Mouse (Mus musculus) limb, embryonic 11.5 days (tissue): ENCODE data around the gene Dis3l. TPM values are rescaled to one million over a fixed set of nuclear protein-coding genes. Genes with fewer than 3 reads are reported as not detected.

Experiments used
- ATAC-seq: fragments of 200-750 bp; cut with Nextera tagmentation; 2 replicates; pipeline ENCODE4 v1.8.0; 2017; ENCODE audit warnings: low read depth; ENCODE audit not compliant: insufficient number of reproducible peaks, low FRiP score, low TSS enrichment
- DNase-seq: peaks from one replicate; pipeline ENCODE4 v3.0.0-alpha.2; 2015; ENCODE audit warnings: low spot score
- H3K27ac ChIP-seq: fragments of 300-500 bp; sonication (generic); replicated peaks from 2 replicates; pipeline ENCODE4 v1.5.1; 2014; ENCODE audit warnings: low read depth, mild to moderate bottlenecking, low read length
- H3K27me3 ChIP-seq: fragments of 300-500 bp; sonication (generic); 2 replicates; pipeline ENCODE4 v1.6.1; 2014; ENCODE audit warnings: mild to moderate bottlenecking, low read length, mixed read lengths; ENCODE audit not compliant: control insufficient read depth, insufficient read depth
- H3K36me3 ChIP-seq: fragments of 300-500 bp; sonication (generic); 2 replicates; pipeline ENCODE4 v1.6.1; 2014; ENCODE audit warnings: mild to moderate bottlenecking, low read length, moderate library complexity, mixed read lengths; ENCODE audit not compliant: control insufficient read depth, insufficient read depth
- H3K4me1 ChIP-seq: fragments of 300-500 bp; sonication (generic); 2 replicates; pipeline ENCODE4 v1.6.1; 2014; ENCODE audit warnings: low read length, mixed read lengths; ENCODE audit not compliant: control insufficient read depth, insufficient read depth
- H3K4me2 ChIP-seq: fragments of 300-500 bp; sonication (generic); 2 replicates; pipeline ENCODE4 v1.6.1; 2014; ENCODE audit warnings: low read depth, mild to moderate bottlenecking, moderate library complexity; ENCODE audit not compliant: severe bottlenecking
- H3K4me3 ChIP-seq: fragments of 300-500 bp; sonication (generic); 2 replicates; pipeline ENCODE4 v1.5.1; 2014; ENCODE audit warnings: low read depth, low read length
- H3K9ac ChIP-seq: fragments of 300-500 bp; sonication (generic); 2 replicates; pipeline ENCODE4 v1.6.1; 2014; ENCODE audit warnings: mild to moderate bottlenecking, low read length
- H3K9me3 ChIP-seq: fragments of 300-500 bp; sonication (generic); 2 replicates; pipeline ENCODE4 v1.6.1; 2016; ENCODE audit warnings: low read length; ENCODE audit not compliant: control insufficient read depth
- WGBS: fragments of 180-500 bp; shearing (Covaris S2); extraction: QIAGEN DNeasy Blood & Tissue Kit; methylation state at CpG from one replicate; pipeline ENCODE4 v1.1.7; 2014; 5-methylcytosine and 5-hydroxymethylcytosine counted together
- polyA plus RNA-seq: library from polyadenylated mRNA; unstranded; fragments of >200 nt; fragmentation: Nextera tagmentation; extraction: Ambion mirVana; gene quantifications from 2 replicates; pipeline ENCODE4 v1.2.1, GENCODE M21; 2014

The Dis3l gene
- polyA plus RNA-seq, 1 experiment from 2014 or later = 23.2 TPM

- WGBS = 66% methylated on average over 7 of the region's 7 CpGs
- H3K27ac ChIP-seq = no peak overlapping the region
- H3K36me3 ChIP-seq = no peaks in the 10 kb centered on the region
- no peak overlapping the region for H3K4me3 ChIP-seq
- 0 out of 2 replicates have a peak, but pooled peaks cover 2% of the 10 kb centered on the region for H3K27me3 ChIP-seq
- no peak overlapping the region for H3K9ac ChIP-seq
- no peak overlapping the region for H3K4me2 ChIP-seq
- no peaks in the 10 kb centered on the region for H3K4me1 ChIP-seq
- DNase-seq = no peak
- ATAC-seq = no peak
- no peaks in the 10 kb centered on the region for H3K9me3 ChIP-seq
These were observed 28.8 kb upstream of the Dis3l start for GRCm38 (mm10) chr9:64369871-64370270.

GRCm38 (mm10) chr9:64361231-64361950 lies 20.3 kb upstream of the Dis3l start:
- Histone ChIP-seq H3K4me2 (no peak overlapping the region), H3K4me3 (no peak overlapping the region), H3K36me3 (no peaks in the 10 kb centered on the region), H3K27me3 (no peaks in the 10 kb centered on the region), H3K4me1 (no peaks in the 10 kb centered on the region), H3K9ac (no peak overlapping the region), H3K9me3 (no peaks in the 10 kb centered on the region), H3K27ac (no peak overlapping the region)
- no peak for DNase-seq
- no peak for ATAC-seq
- 91% methylated on average over 9 of the region's 9 CpGs for WGBS

GRCm38 (mm10) chr9:64355627-64356026 lies 14.5 kb upstream of the Dis3l start:
- 93% methylated on average over 7 of the region's 7 CpGs for WGBS
- Histone ChIP-seq H3K4me2 (no peak overlapping the region), H3K9me3 (no peaks in the 10 kb centered on the region), H3K27me3 (no peaks in the 10 kb centered on the region), H3K9ac (no peak overlapping the region), H3K36me3 (no peaks in the 10 kb centered on the region), H3K4me1 (no peaks in the 10 kb centered on the region), H3K4me3 (no peak overlapping the region), H3K27ac (no peak overlapping the region)
- ATAC-seq (no peak), DNase-seq (no peak)

GRCm38 (mm10) chr9:64351191-64351590 lies 10.1 kb upstream of the Dis3l start:
- Histone ChIP-seq H3K27me3 (no peaks in the 10 kb centered on the region), H3K4me1 (no peaks in the 10 kb centered on the region), H3K9ac (no peak overlapping the region), H3K27ac (no peak overlapping the region), H3K4me2 (no peak overlapping the region), H3K36me3 (no peaks in the 10 kb centered on the region), H3K4me3 (no peak overlapping the region), H3K9me3 (no peaks in the 10 kb centered on the region)
- 42% methylated on average over 3 of the region's 3 CpGs for WGBS
- ATAC-seq (no peak), DNase-seq (peak; percentile 42)

GRCm38 (mm10) chr9:64349490-64349889 lies 8.4 kb upstream of the Dis3l start:
- Histone ChIP-seq H3K4me1 (no peaks in the 10 kb centered on the region), H3K4me3 (no peak overlapping the region), H3K36me3 (no peaks in the 10 kb centered on the region), H3K9ac (no peak overlapping the region), H3K9me3 (no peaks in the 10 kb centered on the region), H3K4me2 (no peak overlapping the region), H3K27ac (no peak overlapping the region), H3K27me3 (no peaks in the 10 kb centered on the region)
- peak; percentile 37 for DNase-seq
- ATAC-seq = no peak
- 29% methylated on average over 5 of the region's 5 CpGs for WGBS

GRCm38 (mm10) chr9:64347377-64347776 lies 6.3 kb upstream of the Dis3l start:
- no peaks in the 10 kb centered on the region for H3K4me1 ChIP-seq
- no peak overlapping the region for H3K9ac ChIP-seq
- H3K4me3 ChIP-seq = no peak overlapping the region
- no peak overlapping the region for H3K4me2 ChIP-seq
- H3K36me3 ChIP-seq = no peaks in the 10 kb centered on the region
- H3K9me3 ChIP-seq = no peaks in the 10 kb centered on the region
- no peak overlapping the region for H3K27ac ChIP-seq
- DNase-seq = no peak
- 0% methylated on average over 1 of the region's 1 CpGs for WGBS
- H3K27me3 ChIP-seq = no peaks in the 10 kb centered on the region
- ATAC-seq = no peak

GRCm38 (mm10) chr9:64345931-64346330 lies 4.8 kb upstream of the Dis3l start:
- Histone ChIP-seq H3K27ac (no peak overlapping the region), H3K27me3 (no peaks in the 10 kb centered on the region), H3K4me3 (no peak overlapping the region), H3K9me3 (no peaks in the 10 kb centered on the region), H3K4me2 (no peak overlapping the region), H3K4me1 (no peaks in the 10 kb centered on the region), H3K9ac (no peak overlapping the region), H3K36me3 (no peaks in the 10 kb centered on the region)
- ATAC-seq (no peak), DNase-seq (no peak)
- WGBS = 72% methylated on average over 5 of the region's 5 CpGs

- no peak for ATAC-seq
- H3K27me3 ChIP-seq = no peaks in the 10 kb centered on the region
- H3K36me3 ChIP-seq = no peaks in the 10 kb centered on the region
- DNase-seq = no peak
- no peaks in the 10 kb centered on the region for H3K9me3 ChIP-seq
- H3K27ac ChIP-seq = no peak overlapping the region
- no peak overlapping the region for H3K9ac ChIP-seq
- no peak overlapping the region for H3K4me2 ChIP-seq
- WGBS = 85% methylated on average over 2 of the region's 2 CpGs
- peaks cover 3% of the 10 kb centered on the region; the same call in 1 of the 2 replicates for H3K4me1 ChIP-seq
- no peak overlapping the region for H3K4me3 ChIP-seq
These were observed 2.6 kb upstream of the Dis3l start for GRCm38 (mm10) chr9:64343656-64344055.

GRCm38 (mm10) chr9:64341671-64342070 lies 583 bp upstream of the Dis3l start:
- Histone ChIP-seq H3K9ac (no peak overlapping the region), H3K9me3 (no peaks in the 10 kb centered on the region), H3K36me3 (no peaks in the 10 kb centered on the region), H3K4me2 (no peak overlapping the region), H3K4me1 (peaks cover 3% of the 10 kb centered on the region; the same call in 1 of the 2 replicates), H3K27me3 (no peaks in the 10 kb centered on the region), H3K27ac (no peak overlapping the region; the same call in 1 of the 2 replicates), H3K4me3 (no peak overlapping the region)
- peak; percentile 22 for DNase-seq
- WGBS = 53% methylated on average over 8 of the region's 8 CpGs
- no peak for ATAC-seq
